Mouse (Mus musculus): ENCODE measurements around the gene Shc2.

Shc2 gene

GRCm38 (mm10) chr10:79613578-79614304 is 24.0 kb downstream of the Shc2 start, which contains the start of gene C2cd4c:
Gene C2cd4c (minus strand): TSS chr10:79614025.
- DNase-seq: peak; percentile 86 to 89

GRCm38 (mm10) chr10:79612192-79613135 is 25.3 kb downstream of the Shc2 start:
- peak; percentile 72 to 73 for DNase-seq

- DNase-seq: peak; percentile 67 to 71
Measured at GRCm38 (mm10) chr10:79611296-79611695, 26.4 kb downstream of the Shc2 start.

GRCm38 (mm10) chr10:79609276-79609675 is 28.4 kb downstream of the Shc2 start:
- DNase-seq: peak in 1 of 2 experiments; percentile 6

GRCm38 (mm10) chr10:79607892-79608291 is 29.8 kb downstream of the Shc2 start:
- DNase-seq: peak; percentile 21

- peak; percentile 76 to 86 for DNase-seq
Measured at GRCm38 (mm10) chr10:79606537-79606936, 31.2 kb downstream of the Shc2 start.

- DNase-seq: no peak
Measured at GRCm38 (mm10) chr10:79597936-79598230, 39.8 kb downstream of the Shc2 start.

GRCm38 (mm10) chr10:79597051-79597935 is 40.4 kb downstream of the Shc2 start:
- peak in 1 of 2 experiments; percentile 56 for DNase-seq

GRCm38 (mm10) chr10:79595590-79595929 is 42.2 kb downstream of the Shc2 start:
- DNase-seq: no peak

- DNase-seq: peak; percentile 83 to 87
Measured at GRCm38 (mm10) chr10:79594872-79595589, 42.7 kb downstream of the Shc2 start.

- DNase-seq: no peak
Measured at GRCm38 (mm10) chr10:79594111-79594510, 43.6 kb downstream of the Shc2 start.

- DNase-seq: no peak
Measured at GRCm38 (mm10) chr10:79590702-79591101, 47.0 kb downstream of the Shc2 start.

GRCm38 (mm10) chr10:79587752-79588126 is 50.0 kb downstream of the Shc2 start:
- no peak for DNase-seq

GRCm38 (mm10) chr10:79587061-79587751 is 50.5 kb downstream of the Shc2 start, which contains the start of gene Theg:
Gene Theg (minus strand): TSS chr10:79587331.
- DNase-seq: no peak

GRCm38 (mm10) chr10:79586243-79586642 is 51.5 kb downstream of the Shc2 start:
- no peak for DNase-seq

- no peak for DNase-seq
Measured at GRCm38 (mm10) chr10:79585723-79586122, 52.0 kb downstream of the Shc2 start.

GRCm38 (mm10) chr10:79585136-79585535 is 52.6 kb downstream of the Shc2 start:
- no peak for DNase-seq

- DNase-seq: no peak
Measured at GRCm38 (mm10) chr10:79584426-79584825, 53.3 kb downstream of the Shc2 start.

GRCm38 (mm10) chr10:79584021-79584420 is 53.7 kb downstream of the Shc2 start:
- DNase-seq: no peak

GRCm38 (mm10) chr10:79581501-79581900 is 56.2 kb downstream of the Shc2 start:
- no peak for DNase-seq

GRCm38 (mm10) chr10:79580811-79581210 is 56.9 kb downstream of the Shc2 start:
- DNase-seq: peak; percentile 85 to 91

GRCm38 (mm10) chr10:79580356-79580755 is 57.4 kb downstream of the Shc2 start:
- DNase-seq: no peak

Measured in cerebellum, postnatal 10 days (tissue).